ENCODE assay signal across 10 mouse cellular contexts in genomic region chr10:93325369-93325768, GRCm38 (mm10). TPM values are rescaled to one million over a fixed set of nuclear protein-coding genes. Genes with fewer than 3 reads are reported as not detected.
A peak's percentile ranks its signal among the peaks of the same experiment; 100 is the strongest.
DNase-seq lines count a peak whose midpoint lies in the region; ATAC-seq and TF ChIP-seq lines count a peak whose summit lies in the region.
"Had no signal": no experiment of that assay in that cellular context is flagged by ENCODE, and none has a peak within 500 bp of the region (broad histone marks: within the 10 kb centered on the region; RNA-seq: fewer than 3 reads in every experiment).

No protein-coding gene starts in this region.

- H3K27me3 ChIP-seq in kidney, adult 2 months (replicated peaks; ENCODE audit: control insufficient read depth, insufficient read depth, low read length): no peaks in the 10 kb centered on the region
- H3K27me3 ChIP-seq in hindbrain, embryonic 14.5 days (ENCODE audit: control insufficient read depth, insufficient read depth, low read length): no peaks in the 10 kb centered on the region

- no peak for DNase-seq in kidney, adult 2 months
- DNase-seq in kidney, postnatal 36 days: no peak
- peak; percentile 37 for DNase-seq in thymus, postnatal 0 days (ENCODE audit: low spot score)
- no peak for DNase-seq in thymus, postnatal 4 days
- peak; percentile 54 for DNase-seq in induced T-regulatory cell, adult 2 months (ENCODE audit: low read depth)
- no peak for DNase-seq in c-Kit-positive CD71-positive TER-119-positive erythroid progenitor cells, embryonic 14.5 days (ENCODE audit: low spot score)
- no peak for DNase-seq in hindbrain, embryonic 14.5 days (ENCODE audit: low spot score)

- no peak overlapping the region for H3K4me2 ChIP-seq in hindbrain, embryonic 14.5 days (replicated peaks)

- no peak overlapping the region for H3K4me3 ChIP-seq in kidney, adult 2 months (ENCODE audit: insufficient read depth, low read depth, low read length)
- no peak overlapping the region for H3K4me3 ChIP-seq in hindbrain, embryonic 14.5 days (replicated peaks; ENCODE audit: low read length)

- no peak for ATAC-seq in hindbrain, embryonic 14.5 days (ENCODE audit: low FRiP score)
- ATAC-seq: hindbrain, embryonic 16.5 days had no signal

- H3K27ac ChIP-seq in kidney, adult 2 months (ENCODE audit: insufficient read depth, low read depth, low read length): peak overlapping the region; percentile 18
- H3K27ac ChIP-seq in hindbrain, embryonic 14.5 days: no peak overlapping the region
- H3K27ac ChIP-seq: liver, embryonic 14.5 days had no signal

- 48% methylated on average over 3 of the region's 3 CpGs for WGBS in kidney, adult 2 months
- WGBS in hindbrain, embryonic 14.5 days: 85% methylated on average over 3 of the region's 3 CpGs

- no peaks in the 10 kb centered on the region; the same call in 1 of the 2 replicates for H3K4me1 ChIP-seq in kidney, adult 2 months (ENCODE audit: control insufficient read depth, insufficient read depth, low read length)
- no peaks in the 10 kb centered on the region for H3K4me1 ChIP-seq in hindbrain, embryonic 14.5 days (replicated peaks; ENCODE audit: control insufficient read depth, insufficient read depth, low read length)

- no peak for TF ChIP-seq CTCF in kidney, adult 2 months (conservative IDR thresholded peaks at IDR 0.05; ENCODE audit: insufficient read depth, insufficient read length, low read depth, low read length)

- no peaks in the 10 kb centered on the region for H3K36me3 ChIP-seq in kidney, adult 2 months (ENCODE audit: control insufficient read depth, insufficient read depth, low read length)
- H3K36me3 ChIP-seq in hindbrain, embryonic 14.5 days (replicated peaks; ENCODE audit: control insufficient read depth, insufficient read depth): no peaks in the 10 kb centered on the region
- H3K36me3 ChIP-seq: G1E had no signal

- no peak overlapping the region for H3K9ac ChIP-seq in hindbrain, embryonic 14.5 days
- H3K9ac ChIP-seq: liver, embryonic 14.5 days had no signal

- H3K9me3 ChIP-seq in hindbrain, embryonic 14.5 days (ENCODE audit: control insufficient read depth, low read length): no peaks in the 10 kb centered on the region
- H3K9me3 ChIP-seq: G1E had no signal

- TF ChIP-seq POLR2A in kidney, adult 2 months (IDR thresholded peaks at IDR 0.05; ENCODE audit: low read depth, low read length): no peak

RNA-seq across cellular contexts. Expression of gene Elk3, which starts 14.4 kb away (rescaled TPM):
- polyA plus RNA-seq in kidney, adult 2 months (2012; rRNA removed): 27.5 and 28.1 TPM in 2 replicates
- 18.2 and 19.1 TPM in 2 replicates for polyA plus RNA-seq in thymus, postnatal 0 days (2015; fragmentation: Nextera tagmentation; extraction: Ambion mirVana)
- 7.9 and 11.3 TPM in 2 replicates for polyA plus RNA-seq in hindbrain, embryonic 14.5 days (2014; fragmentation: Nextera tagmentation; extraction: Ambion mirVana)
- polyA plus RNA-seq: G1E had no signal

Comparison
In these comparisons a context has a peak if more than half of its experiments do, and no peak if none do; other contexts are left out.
1. DNase-seq: peak in thymus, postnatal 0 days (single experiment) and induced T-regulatory cell, adult 2 months (single experiment); none in kidney, adult 2 months (single experiment), kidney, postnatal 36 days (0 of 2), thymus, postnatal 4 days (single experiment), c-Kit-positive CD71-positive TER-119-positive erythroid progenitor cells, embryonic 14.5 days (single experiment) and hindbrain, embryonic 14.5 days (single experiment).